Mouse (Mus musculus) kidney, postnatal 0 days (tissue): ENCODE results near the gene Ints1. TPM values are rescaled to one million over a fixed set of nuclear protein-coding genes. Genes with fewer than 3 reads are reported as not detected.

Experiments used
- ATAC-seq: fragments of 200-750 bp; cut with Nextera tagmentation; replicated peaks from 2 replicates; pipeline ENCODE4 v1.8.0; 2017; ENCODE audit warnings: low read depth, moderate number of reproducible peaks, moderate TSS enrichment, moderate library complexity; ENCODE audit not compliant: low FRiP score
- DNase-seq: peaks from one replicate; pipeline ENCODE4 v3.0.0-alpha.2; 2016; ENCODE audit warnings: low spot score
- H3K27ac ChIP-seq: fragments of 300-500 bp; sonication (generic); 2 replicates; pipeline ENCODE4 v1.5.1; 2014; ENCODE audit warnings: mild to moderate bottlenecking
- H3K27me3 ChIP-seq: fragments of 300-500 bp; sonication (generic); 2 replicates; pipeline ENCODE4 v1.6.1; 2014; ENCODE audit warnings: low read length, mixed read lengths; ENCODE audit not compliant: insufficient read depth
- H3K36me3 ChIP-seq: fragments of 300-500 bp; sonication (generic); 2 replicates; pipeline ENCODE4 v1.6.1; 2014; ENCODE audit warnings: low read length, mixed read lengths; ENCODE audit not compliant: insufficient read depth
- H3K4me1 ChIP-seq: fragments of 300-500 bp; sonication (generic); replicated peaks from 2 replicates; pipeline ENCODE4 v1.6.1; 2014; ENCODE audit warnings: antibody characterized with exemption, low read length, mixed read lengths; ENCODE audit not compliant: insufficient read depth
- H3K4me2 ChIP-seq: fragments of 300-500 bp; sonication (generic); 2 replicates; pipeline ENCODE4 v1.6.1; 2014; ENCODE audit warnings: mild to moderate bottlenecking, low read length, moderate library complexity, mixed read lengths
- H3K4me3 ChIP-seq: fragments of 300-500 bp; sonication (generic); replicated peaks from 2 replicates; pipeline ENCODE4 v1.5.1; 2014; ENCODE audit warnings: low read depth, low read length
- H3K9ac ChIP-seq: fragments of 300-500 bp; sonication (generic); 2 replicates; pipeline ENCODE4 v1.6.1; 2014; ENCODE audit warnings: low read depth, low read length
- H3K9me3 ChIP-seq: fragments of 300-500 bp; sonication (generic); replicated peaks from 2 replicates; pipeline ENCODE4 v1.6.1; 2016; ENCODE audit warnings: low read length, inconsistent platforms, mixed read lengths
- CTCF ChIP-seq: IDR thresholded peaks from 2 replicates; pipeline ENCODE4 v1.5.1; 2016; ENCODE audit warnings: antibody characterized with exemption, low read depth, mild to moderate bottlenecking, moderate library complexity
- WGBS: fragments of 180-500 bp; shearing (Covaris S2); extraction: QIAGEN DNeasy Blood & Tissue Kit; methylation state at CpG from one replicate; pipeline ENCODE4 v1.1.7; 2014; 5-methylcytosine and 5-hydroxymethylcytosine counted together
- polyA plus RNA-seq: library from polyadenylated mRNA; unstranded; fragments of >200 nt; fragmentation: Nextera tagmentation; extraction: Ambion mirVana; gene quantifications from 2 replicates; pipeline ENCODE4 v1.2.1, GENCODE M21; 2015

Ints1 gene
- polyA plus RNA-seq = 17.9 and 19.0 TPM in 2 replicates

- H3K27ac ChIP-seq = no peak within 1 kb of the TSS; the same call in 1 of the 2 replicates
- DNase-seq = peak; percentile 98
Measured at GRCm38 (mm10) chr5:139775216-139775926, at the start of gene Ints1. Ints1 (minus strand) TSS chr5:139775674.

DNA sequence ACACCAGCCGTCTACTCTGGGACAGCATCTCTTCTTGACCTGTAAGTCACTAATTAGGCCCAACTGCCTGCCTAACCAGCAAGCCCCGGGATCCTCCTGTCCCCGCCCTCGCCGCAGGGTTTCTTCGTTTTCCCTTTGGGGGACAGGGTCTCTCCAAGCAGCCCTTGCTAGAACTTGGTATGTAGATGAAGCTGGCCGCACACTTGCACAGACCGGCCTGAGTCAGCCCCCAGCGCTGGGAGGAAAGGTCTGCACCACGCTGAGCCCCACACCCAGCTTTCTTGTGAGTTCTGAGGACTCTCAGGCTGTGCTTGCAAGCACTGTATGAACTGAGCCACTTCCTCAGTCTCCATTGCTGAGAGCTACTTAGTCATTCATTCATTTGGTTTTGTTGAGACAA is 49.1 kb upstream of the Ints1 start:
- Histone ChIP-seq H3K36me3 (peaks cover 7% of the 10 kb centered on the region; the same call in 1 of the 2 replicates), H3K4me1 (peaks cover 9% of the 10 kb centered on the region), H3K27me3 (no peaks in the 10 kb centered on the region), H3K9me3 (no peaks in the 10 kb centered on the region), H3K9ac (no peak overlapping the region), H3K27ac (no peak overlapping the region), H3K4me2 (no peak overlapping the region), H3K4me3 (no peak overlapping the region)
- DNase-seq = no peak
- WGBS = 88% methylated on average over 10 of the region's 10 CpGs
- no peak for ATAC-seq
- TF ChIP-seq CTCF = no peak

More at GRCm38 (mm10) chr5:139775216-139775926, at the start of gene Ints1:
- peak; percentile 89 for ATAC-seq
- H3K4me1 ChIP-seq = peaks cover 9% of the 10 kb centered on the region; the same call in 1 of the 2 replicates
- peak within 1 kb of the TSS; percentile 78 for H3K4me3 ChIP-seq
- peak; percentile 97 for TF ChIP-seq CTCF
- peak within 1 kb of the TSS; percentile 74 for H3K9ac ChIP-seq
- H3K9me3 ChIP-seq = no peaks in the 10 kb centered on the region
- peaks cover 23% of the 10 kb centered on the region for H3K36me3 ChIP-seq
- H3K4me2 ChIP-seq = peak within 1 kb of the TSS; percentile 87
- WGBS = 2% methylated on average over 55 of the region's 55 CpGs
- H3K27me3 ChIP-seq = no peaks in the 10 kb centered on the region

- H3K27ac ChIP-seq = no peak overlapping the region
- H3K4me3 ChIP-seq = no peak overlapping the region
- H3K27me3 ChIP-seq = no peaks in the 10 kb centered on the region
- H3K9ac ChIP-seq = no peak overlapping the region
- no peak for TF ChIP-seq CTCF
- peaks cover 9% of the 10 kb centered on the region for H3K4me1 ChIP-seq
- ATAC-seq (0 out of 2 replicates have a peak, but pooled peaks have one; percentile 21), DNase-seq (peak; percentile 79)
- WGBS = 36% methylated on average over 12 of the region's 12 CpGs
- H3K36me3 ChIP-seq = peaks cover 7% of the 10 kb centered on the region; the same call in 1 of the 2 replicates
- no peak overlapping the region for H3K4me2 ChIP-seq
- H3K9me3 ChIP-seq = no peaks in the 10 kb centered on the region
Measured at GRCm38 (mm10) chr5:139821466-139822459, 46.3 kb upstream of the Ints1 start.

GRCm38 (mm10) chr5:139819538-139820181 is 44.2 kb upstream of the Ints1 start, which contains the start of gene Tmem184a:
Tmem184a (minus strand) TSS chr5:139819917.
- no peaks in the 10 kb centered on the region for H3K9me3 ChIP-seq
- DNase-seq = no peak
- no peak for ATAC-seq
- TF ChIP-seq CTCF = no peak
- H3K27me3 ChIP-seq = no peaks in the 10 kb centered on the region
- H3K9ac ChIP-seq = no peak within 1 kb of the TSS
- H3K4me1 ChIP-seq = no peaks in the 10 kb centered on the region
- no peak within 1 kb of the TSS for H3K4me3 ChIP-seq
- WGBS = 80% methylated on average over 9 of the region's 9 CpGs
- H3K36me3 ChIP-seq = peaks cover 7% of the 10 kb centered on the region; the same call in 1 of the 2 replicates
- no peak within 1 kb of the TSS for H3K27ac ChIP-seq
- no peak within 1 kb of the TSS for H3K4me2 ChIP-seq

- DNase-seq (peak; percentile 46), ATAC-seq (no peak)
- Histone ChIP-seq H3K36me3 (peaks cover 7% of the 10 kb centered on the region; the same call in 1 of the 2 replicates), H3K9me3 (no peaks in the 10 kb centered on the region), H3K9ac (no peak overlapping the region), H3K4me3 (no peak overlapping the region), H3K27me3 (no peaks in the 10 kb centered on the region), H3K27ac (no peak overlapping the region), H3K4me1 (no peaks in the 10 kb centered on the region), H3K4me2 (no peak overlapping the region)
- TF ChIP-seq CTCF = peak; percentile 78
- 53% methylated on average over 4 of the region's 4 CpGs for WGBS
Measured at GRCm38 (mm10) chr5:139818801-139819200, 43.3 kb upstream of the Ints1 start.
